Mouse (Mus musculus) forebrain, embryonic 14.5 days (tissue): ENCODE measurements at regions not wholly inside any gene's neighbourhood (a gene's known extent, or its start where the extent isn't known, plus 50 kb on each side); places are given as distances from the start of the nearest gene placed in this dataset.

Experiments used
- ATAC-seq: fragments of 200-750 bp; cut with Nextera tagmentation; 2 replicates; pipeline ENCODE4 v1.8.0; 2017; ENCODE audit warnings: mild to moderate bottlenecking, moderate library complexity
- DNase-seq: peaks from one replicate; pipeline ENCODE4 v3.0.0-alpha.2; 2015; ENCODE audit warnings: low spot score
- H3K27ac ChIP-seq: fragments of 300-500 bp; sonication (generic); 2 replicates; pipeline ENCODE4 v1.5.1; 2014; ENCODE audit warnings: low read depth, mild to moderate bottlenecking, control low read depth, low read length, moderate library complexity
- H3K27me3 ChIP-seq: fragments of 300-500 bp; sonication (generic); replicated peaks from 2 replicates; pipeline ENCODE4 v1.6.1; 2014; ENCODE audit warnings: low read length, control low read depth, mixed read lengths; ENCODE audit not compliant: control insufficient read depth, insufficient read depth
- H3K36me3 ChIP-seq: fragments of 300-500 bp; sonication (generic); 2 replicates; pipeline ENCODE4 v1.6.1; 2014; ENCODE audit warnings: low read length, control low read depth; ENCODE audit not compliant: control insufficient read depth, insufficient read depth
- H3K4me1 ChIP-seq: fragments of 300-500 bp; sonication (generic); 2 replicates; pipeline ENCODE4 v1.6.1; 2014; ENCODE audit warnings: antibody characterized with exemption, low read length, control low read depth; ENCODE audit not compliant: control insufficient read depth, insufficient read depth
- H3K4me2 ChIP-seq: fragments of 300-500 bp; sonication (generic); 2 replicates; pipeline ENCODE4 v1.6.1; 2014; ENCODE audit warnings: mild to moderate bottlenecking, control low read depth, low read length
- H3K4me3 ChIP-seq: fragments of 300-500 bp; sonication (generic); 2 replicates; pipeline ENCODE4 v1.5.1; 2014; ENCODE audit warnings: low read depth, low read length, control low read depth
- H3K9ac ChIP-seq: fragments of 300-500 bp; sonication (generic); 2 replicates; pipeline ENCODE4 v1.6.1; 2014; ENCODE audit warnings: mild to moderate bottlenecking, low read length, control low read depth, moderate library complexity
- H3K9me3 ChIP-seq: fragments of 300-500 bp; sonication (generic); replicated peaks from 2 replicates; pipeline ENCODE4 v1.6.1; 2016; ENCODE audit warnings: low read length, control low read depth, mixed read lengths; ENCODE audit not compliant: control insufficient read depth
- WGBS: fragments of 180-500 bp; shearing (Covaris S2); extraction: QIAGEN DNeasy Blood & Tissue Kit; methylation state at CpG from one replicate; pipeline ENCODE4 v1.1.7; 2014; 5-methylcytosine and 5-hydroxymethylcytosine counted together

- WGBS: 80% methylated on average over 4 of the region's 4 CpGs
- no peaks in the 10 kb centered on the region for H3K9me3 ChIP-seq
- H3K4me2 ChIP-seq: no peak overlapping the region
- H3K9ac ChIP-seq: no peak overlapping the region
- H3K4me1 ChIP-seq: no peaks in the 10 kb centered on the region
- H3K27ac ChIP-seq: no peak overlapping the region
- H3K36me3 ChIP-seq: no peaks in the 10 kb centered on the region
- no peak for ATAC-seq
- no peak overlapping the region for H3K4me3 ChIP-seq
- no peak for DNase-seq
- no peaks in the 10 kb centered on the region for H3K27me3 ChIP-seq
Measured at GRCm38 (mm10) chr4:75884371-75884770, 606.3 kb upstream of the Dmac1 start.

DNA sequence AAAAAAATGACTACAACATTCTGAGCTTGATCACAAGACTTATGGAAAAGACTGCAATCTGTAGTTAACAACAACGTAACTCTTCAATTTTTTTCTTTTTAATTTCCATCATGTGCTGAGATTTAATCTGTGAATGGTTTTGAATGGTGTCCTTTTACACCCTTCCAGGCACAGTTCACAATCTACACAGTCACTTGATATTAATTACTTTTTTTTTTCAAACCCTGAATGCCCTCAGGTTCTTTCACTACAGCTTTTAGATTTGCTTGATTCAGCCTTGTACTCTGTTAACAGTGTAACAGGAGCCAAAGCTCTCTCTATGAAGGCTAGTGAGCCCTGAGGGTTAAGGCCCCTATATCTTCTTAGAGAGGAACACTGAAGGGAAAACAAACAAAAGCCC, 591.7 kb upstream of the Dmac1 start:
- Histone ChIP-seq H3K9me3 (no peaks in the 10 kb centered on the region), H3K4me2 (no peak overlapping the region), H3K9ac (no peak overlapping the region), H3K36me3 (no peaks in the 10 kb centered on the region), H3K4me3 (no peak overlapping the region), H3K27ac (no peak overlapping the region), H3K27me3 (no peaks in the 10 kb centered on the region), H3K4me1 (no peaks in the 10 kb centered on the region)
- ATAC-seq (no peak), DNase-seq (no peak)
- WGBS: 57% methylated on average over 1 of the region's 1 CpGs

DNA sequence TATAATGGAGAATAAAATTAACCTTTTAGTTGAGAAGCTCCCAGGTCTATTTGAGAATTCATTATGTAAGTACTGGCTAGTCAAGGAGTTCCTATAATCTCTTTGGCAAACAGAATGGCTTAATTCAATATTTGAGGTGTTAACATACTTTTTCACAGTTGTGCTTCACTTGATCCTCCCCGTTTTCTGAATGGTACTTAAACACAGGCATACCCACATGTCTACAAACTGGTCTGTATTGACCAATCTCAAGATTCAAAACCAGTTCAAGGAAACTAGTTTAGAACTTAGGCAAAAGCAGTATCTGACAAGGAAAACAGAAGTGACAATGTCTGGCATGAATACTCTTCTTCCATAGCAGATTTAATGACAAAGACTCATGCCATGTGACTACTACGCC, 583.0 kb upstream of the Dmac1 start:
- ATAC-seq: no peak
- no peak overlapping the region for H3K27ac ChIP-seq
- WGBS: 84% methylated on average over 2 of the region's 2 CpGs
- H3K4me1 ChIP-seq: 0 out of 2 replicates have a peak, but pooled peaks cover 4% of the 10 kb centered on the region
- DNase-seq: no peak
- no peak overlapping the region for H3K4me2 ChIP-seq
- H3K9ac ChIP-seq: no peak overlapping the region
- H3K36me3 ChIP-seq: no peaks in the 10 kb centered on the region
- no peaks in the 10 kb centered on the region for H3K9me3 ChIP-seq
- no peaks in the 10 kb centered on the region for H3K27me3 ChIP-seq
- no peak overlapping the region for H3K4me3 ChIP-seq

DNA sequence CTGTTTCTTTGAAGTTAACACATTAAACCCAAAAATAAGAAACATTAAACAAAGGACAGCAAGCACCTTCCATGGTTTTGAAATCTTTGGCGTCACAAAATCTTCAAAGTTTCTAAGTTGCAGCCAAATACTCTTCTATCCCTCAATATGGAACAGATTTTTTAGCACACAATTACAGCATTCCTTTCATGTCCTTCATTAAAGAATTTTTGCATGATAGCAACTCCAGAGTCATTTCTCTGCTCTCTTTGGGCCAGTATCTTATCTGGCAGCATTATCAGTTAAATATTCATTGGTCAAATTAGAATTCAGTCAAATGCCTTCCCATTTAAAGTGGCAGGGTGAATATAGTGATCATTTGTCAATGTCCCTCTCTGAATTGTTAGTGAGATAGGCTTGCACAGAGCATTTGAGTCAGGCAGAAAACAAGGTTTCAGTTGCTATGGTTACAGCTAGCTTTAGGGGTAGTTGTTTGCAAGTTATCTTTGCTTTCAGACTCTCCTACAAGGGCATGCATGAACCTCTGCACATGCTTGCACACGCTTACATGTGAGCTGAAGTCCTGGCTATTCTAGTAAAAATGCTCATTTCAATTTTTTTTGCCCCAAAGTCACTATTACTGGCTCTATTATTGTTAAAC, 579.8 kb upstream of the Dmac1 start:
- no peak for ATAC-seq
- H3K4me1 ChIP-seq: 0 out of 2 replicates have a peak, but pooled peaks cover 4% of the 10 kb centered on the region
- H3K9me3 ChIP-seq: no peaks in the 10 kb centered on the region
- 75% methylated on average over 2 of the region's 2 CpGs for WGBS
- H3K36me3 ChIP-seq: no peaks in the 10 kb centered on the region
- no peak overlapping the region for H3K4me3 ChIP-seq
- H3K9ac ChIP-seq: no peak overlapping the region
- no peak overlapping the region for H3K27ac ChIP-seq
- no peaks in the 10 kb centered on the region for H3K27me3 ChIP-seq
- peak; percentile 29 for DNase-seq
- H3K4me2 ChIP-seq: no peak overlapping the region

- H3K4me3 ChIP-seq: no peak overlapping the region
- ATAC-seq: peak; percentile 68
- H3K4me2 ChIP-seq: no peak overlapping the region
- DNase-seq: peak; percentile 45
- H3K4me1 ChIP-seq: 0 out of 2 replicates have a peak, but pooled peaks cover 4% of the 10 kb centered on the region
- no peaks in the 10 kb centered on the region for H3K27me3 ChIP-seq
- H3K9ac ChIP-seq: no peak overlapping the region
- no peaks in the 10 kb centered on the region for H3K9me3 ChIP-seq
- H3K27ac ChIP-seq: no peak overlapping the region
- H3K36me3 ChIP-seq: no peaks in the 10 kb centered on the region
- 15% methylated on average over 6 of the region's 6 CpGs for WGBS
Measured at GRCm38 (mm10) chr4:75855688-75856296, 577.7 kb upstream of the Dmac1 start.

DNA sequence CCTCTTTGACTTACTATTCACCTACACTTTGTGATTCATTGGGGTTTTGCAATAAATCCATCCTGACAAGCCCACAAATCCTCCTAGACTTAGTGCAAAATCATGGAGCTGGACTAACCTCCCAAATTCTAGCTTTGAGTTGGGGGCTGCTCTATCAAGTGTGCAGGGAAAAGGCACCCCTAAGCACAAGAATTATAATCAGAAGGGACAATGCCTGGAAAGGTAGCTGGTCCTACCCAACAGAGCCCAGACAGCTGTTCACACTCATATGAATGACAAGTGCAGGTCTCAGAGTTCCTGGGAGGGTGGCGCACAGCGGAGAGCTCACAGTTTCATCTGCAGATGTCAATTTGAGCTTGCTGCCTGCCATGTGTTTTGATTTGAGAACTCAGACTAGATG, 572.2 kb upstream of the Dmac1 start:
- Histone ChIP-seq H3K9ac (no peak overlapping the region), H3K36me3 (no peaks in the 10 kb centered on the region), H3K27me3 (no peaks in the 10 kb centered on the region), H3K4me2 (no peak overlapping the region), H3K4me1 (no peaks in the 10 kb centered on the region), H3K27ac (no peak overlapping the region), H3K4me3 (no peak overlapping the region), H3K9me3 (no peaks in the 10 kb centered on the region)
- WGBS: 92% methylated on average over 2 of the region's 2 CpGs
- ATAC-seq: no peak
- DNase-seq: no peak

DNA sequence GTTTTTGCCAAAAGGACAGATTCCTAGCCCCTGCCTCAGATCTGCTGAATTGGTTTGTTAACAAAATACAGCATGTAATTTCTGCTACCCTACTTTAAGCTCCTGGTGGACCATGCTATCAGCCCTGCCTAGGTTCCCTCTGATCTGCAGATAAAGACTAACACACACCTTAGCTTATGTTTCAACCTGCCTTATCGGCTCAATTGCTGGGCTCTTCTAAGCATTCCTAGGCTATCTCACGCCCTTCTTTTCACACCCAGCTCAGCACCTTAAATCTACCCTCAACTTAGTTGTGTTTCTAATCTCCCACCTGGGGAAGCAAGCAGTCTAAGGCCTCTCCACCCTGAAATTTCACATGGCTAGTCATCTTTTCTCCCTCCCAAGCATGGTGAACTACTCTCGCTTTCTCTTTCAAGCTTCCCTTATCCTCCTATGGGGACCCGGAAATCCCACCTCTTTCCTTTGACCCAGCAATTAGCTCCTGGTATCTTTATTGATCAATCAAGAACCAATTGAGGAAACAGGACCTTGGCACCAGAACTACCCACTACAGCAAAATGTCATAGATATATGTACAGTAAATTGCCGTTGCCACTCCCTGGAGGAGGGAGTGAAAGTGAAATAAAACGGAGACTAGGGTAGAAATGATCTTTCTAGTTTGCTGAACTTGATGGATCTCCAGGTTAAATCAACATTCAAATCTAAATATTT, 569.7 kb upstream of the Dmac1 start:
- WGBS: 92% methylated on average over 6 of the region's 6 CpGs
- Histone ChIP-seq H3K4me1 (no peaks in the 10 kb centered on the region), H3K36me3 (no peaks in the 10 kb centered on the region), H3K27ac (no peak overlapping the region), H3K4me3 (no peak overlapping the region), H3K27me3 (no peaks in the 10 kb centered on the region), H3K4me2 (no peak overlapping the region), H3K9me3 (no peaks in the 10 kb centered on the region), H3K9ac (no peak overlapping the region)
- DNase-seq (no peak), ATAC-seq (no peak)

DNA sequence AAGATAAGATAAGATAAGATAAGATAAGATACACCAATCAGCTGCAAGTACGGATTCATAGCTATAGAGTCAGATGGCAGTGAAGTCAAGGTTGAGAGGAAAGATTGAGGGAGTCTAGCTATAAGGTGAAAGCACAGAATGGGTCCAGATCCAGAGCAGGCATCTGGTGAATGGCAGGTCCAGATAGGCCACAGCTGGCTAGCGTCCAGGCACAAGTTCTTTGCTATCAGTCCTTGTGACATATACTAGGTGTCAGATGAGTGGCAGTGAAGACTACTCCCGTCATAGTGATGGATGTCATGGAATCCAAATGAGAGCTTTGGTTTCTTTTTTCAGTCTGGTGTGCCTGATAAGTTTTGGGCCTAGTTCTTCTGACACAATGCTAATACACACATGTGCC, 566.9 kb upstream of the Dmac1 start:
- ATAC-seq: no peak
- 91% methylated on average over 3 of the region's 3 CpGs for WGBS
- DNase-seq: no peak
- Histone ChIP-seq H3K27ac (no peak overlapping the region), H3K4me1 (no peaks in the 10 kb centered on the region), H3K4me3 (no peak overlapping the region), H3K9me3 (no peaks in the 10 kb centered on the region), H3K9ac (no peak overlapping the region), H3K27me3 (no peaks in the 10 kb centered on the region), H3K36me3 (no peaks in the 10 kb centered on the region), H3K4me2 (no peak overlapping the region)

DNA sequence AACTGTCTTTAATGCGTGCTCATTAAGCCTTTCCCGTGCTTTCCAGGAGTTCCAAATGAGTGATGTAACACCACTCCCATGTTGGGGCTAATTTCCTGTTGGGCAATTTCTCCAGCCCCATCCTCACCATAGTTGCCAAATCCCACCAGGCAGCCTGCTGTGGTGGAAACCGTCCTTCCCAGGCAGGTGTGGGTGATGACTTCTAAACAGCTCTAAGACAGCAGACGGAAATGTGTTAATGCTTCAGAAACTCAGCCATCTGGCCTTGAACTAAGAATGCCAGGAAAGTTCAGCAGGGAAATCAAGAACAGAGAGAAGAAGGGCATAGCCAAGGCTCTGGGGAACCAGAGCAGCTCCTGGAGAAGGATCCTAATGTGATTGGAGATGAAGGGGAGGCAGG, 560.5 kb upstream of the Dmac1 start:
- DNase-seq (peak; percentile 43), ATAC-seq (peak; percentile 58; the same call in 1 of the 2 replicates)
- Histone ChIP-seq H3K9me3 (no peaks in the 10 kb centered on the region), H3K36me3 (no peaks in the 10 kb centered on the region), H3K27me3 (no peaks in the 10 kb centered on the region), H3K9ac (no peak overlapping the region), H3K4me3 (no peak overlapping the region), H3K27ac (no peak overlapping the region), H3K4me1 (no peaks in the 10 kb centered on the region), H3K4me2 (no peak overlapping the region)
- WGBS: 54% methylated on average over 4 of the region's 4 CpGs
